Mouse (Mus musculus) activated CD4-positive, CD25-positive, alpha-beta regulatory T cell, adult 4 months (primary cell): ENCODE results near the gene Olfr1133. TPM values are rescaled to one million over a fixed set of nuclear protein-coding genes. Genes with fewer than 3 reads are reported as not detected.
"Not testable (repeated sequence)": the region's sequence is repeated elsewhere in the genome, so short reads cannot be mapped to it uniquely, and the experiment has no call there.

ENCODE experiments used
- ATAC-seq: one replicate; pipeline ENCODE4 v1.8.0; 2017
- polyA plus RNA-seq, 2 experiments: library from polyadenylated mRNA; unstranded; fragments of 100-300 nt; shearing (Covaris generic); gene quantifications; one replicate each; pipeline ENCODE4 v1.2.1; 2017

The Olfr1133 gene
- not detected for polyA plus RNA-seq

- ATAC-seq = no peak
Observed at GRCm38 (mm10) chr2:87647274-87647673, at the start of gene Olfr1133. Gene Olfr1133 (minus strand): TSS chr2:87647374.

GRCm38 (mm10) chr2:87693847-87694246, 46.7 kb upstream of the Olfr1133 start, which contains the start of gene Olfr1136:
Gene Olfr1136 (minus strand): TSS chr2:87693947.
- no peak for ATAC-seq

- ATAC-seq = no peak
Observed at GRCm38 (mm10) chr2:87673564-87673963, 26.4 kb upstream of the Olfr1133 start, which contains the start of gene Olfr1135. Gene Olfr1135 (minus strand): TSS chr2:87673664.

GRCm38 (mm10) chr2:87658360-87658759, 11.2 kb upstream of the Olfr1133 start, which contains the start of gene Olfr1134:
Gene Olfr1134 (minus strand): TSS chr2:87658460.
- ATAC-seq = no peak

GRCm38 (mm10) chr2:87642441-87642840, 4.7 kb downstream of the Olfr1133 start:
- no peak for ATAC-seq

- no peak for ATAC-seq
Observed at GRCm38 (mm10) chr2:87637435-87637834, 9.7 kb downstream of the Olfr1133 start, which contains the start of gene Olfr1132. Gene Olfr1132 (minus strand): TSS chr2:87637535.

- ATAC-seq = no peak
Observed at GRCm38 (mm10) chr2:87626804-87627203, 20.4 kb downstream of the Olfr1133 start, which contains the start of gene Olfr1131. Gene Olfr1131 (plus strand): TSS chr2:87627104.

- not testable (repeated sequence) for ATAC-seq
Observed at GRCm38 (mm10) chr2:87605912-87606311, 41.3 kb downstream of the Olfr1133 start, which contains the start of gene Olfr1130. Gene Olfr1130 (plus strand): TSS chr2:87606212.

Other genes with a start within 250 kb of the Olfr1133 start
- not detected for gene Olfr1123, start 230.7 kb downstream of the Olfr1133 start, polyA plus RNA-seq
- gene Olfr1124, start 217.1 kb downstream of the Olfr1133 start, polyA plus RNA-seq = 1 to 10 TPM in 1 of 2 experiments, not detected in 1; 1.8 TPM
- gene Olfr1126, start 193.4 kb downstream of the Olfr1133 start, polyA plus RNA-seq = not detected
- not detected for gene Pramel7, start 150.3 kb downstream of the Olfr1133 start, polyA plus RNA-seq
- not detected for gene Pramel6, start 140.8 kb downstream of the Olfr1133 start, polyA plus RNA-seq
- gene Olfr153, start 115.6 kb downstream of the Olfr1133 start, polyA plus RNA-seq = not detected
- under 1 TPM in 1 of 2 experiments, not detected in 1; 0.36 TPM for gene Olfr1128, start 101.8 kb downstream of the Olfr1133 start, polyA plus RNA-seq
- not detected for gene Olfr1129, start 73.5 kb downstream of the Olfr1133 start, polyA plus RNA-seq
- not detected for gene Olfr1130, start 41.2 kb downstream of the Olfr1133 start, polyA plus RNA-seq
- not detected for gene Olfr1131, start 20.3 kb downstream of the Olfr1133 start, polyA plus RNA-seq
- gene Olfr1132, start 9.8 kb downstream of the Olfr1133 start, polyA plus RNA-seq = not detected
- not detected for gene Olfr1134, start 11.1 kb upstream of the Olfr1133 start, polyA plus RNA-seq
- gene Olfr1135, start 26.3 kb upstream of the Olfr1133 start, polyA plus RNA-seq = not detected
- gene Olfr1136, start 46.6 kb upstream of the Olfr1133 start, polyA plus RNA-seq = not detected
- not detected for gene Olfr1137, start 65.8 kb upstream of the Olfr1133 start, polyA plus RNA-seq
- not detected for gene Olfr1138, start 92.6 kb upstream of the Olfr1133 start, polyA plus RNA-seq
- gene Olfr1140, start 96.4 kb upstream of the Olfr1133 start, polyA plus RNA-seq = not detected
- gene Olfr1141, start 106.6 kb upstream of the Olfr1133 start, polyA plus RNA-seq = not detected
- not detected for gene Olfr152, start 132.1 kb upstream of the Olfr1133 start, polyA plus RNA-seq
- not detected for gene Olfr1143, start 153.2 kb upstream of the Olfr1133 start, polyA plus RNA-seq
- gene Olfr1145, start 162.4 kb upstream of the Olfr1133 start, polyA plus RNA-seq = not detected
- not detected for gene Olfr1148, start 183.2 kb upstream of the Olfr1133 start, polyA plus RNA-seq
- gene Olfr1150-ps1, start 196.6 kb upstream of the Olfr1133 start, polyA plus RNA-seq = not detected
- gene Olfr1151, start 208.5 kb upstream of the Olfr1133 start, polyA plus RNA-seq = not detected
- under 1 TPM in 1 of 2 experiments, not detected in 1; 0.08 TPM for gene Olfr1152, start 219.1 kb upstream of the Olfr1133 start, polyA plus RNA-seq
- gene Olfr1153, start 247.6 kb upstream of the Olfr1133 start, polyA plus RNA-seq = not detected